ENCODE assay signal across 7 mouse cellular contexts in genomic region chr5:81022306-81023071, GRCm38 (mm10). TPM values are rescaled to one million over a fixed set of nuclear protein-coding genes. Genes with fewer than 3 reads are reported as not detected.
A peak's percentile ranks its signal among the peaks of the same experiment; 100 is the strongest.
DNase-seq lines count a peak whose midpoint lies in the region; ATAC-seq and TF ChIP-seq lines count a peak whose summit lies in the region.

No protein-coding gene starts in this region.

- H3K4me1 ChIP-seq in cerebellum, adult 2 months (ENCODE audit: control insufficient read depth, insufficient read depth, low read length), result no peaks in the 10 kb centered on the region; the same call in 1 of the 2 replicates
- peaks cover 9% of the 10 kb centered on the region; the same call in 1 of the 2 replicates for H3K4me1 ChIP-seq in intestine, embryonic 16.5 days (ENCODE audit: control insufficient read depth, insufficient read depth, low read length)
- H3K4me1 ChIP-seq in limb, embryonic 15.5 days, result peaks cover 27% of the 10 kb centered on the region

- H3K27me3 ChIP-seq in cerebellum, adult 2 months (ENCODE audit: control insufficient read depth, insufficient read depth, low read length), result no peaks in the 10 kb centered on the region
- peaks cover 18% of the 10 kb centered on the region; the same call in 1 of the 2 replicates for H3K27me3 ChIP-seq in intestine, embryonic 16.5 days (replicated peaks; ENCODE audit: control insufficient read depth, insufficient read depth, low read length)
- H3K27me3 ChIP-seq in limb, embryonic 15.5 days, result no peaks in the 10 kb centered on the region

- ATAC-seq in intestine, embryonic 16.5 days, result no peak
- ATAC-seq in limb, embryonic 15.5 days (ENCODE audit: insufficient number of reproducible peaks, low FRiP score, low TSS enrichment, low read depth), result no peak
- ATAC-seq in monocyte, adult 5-6 weeks (replicated peaks; ENCODE audit: insufficient number of reproducible peaks, low FRiP score, low TSS enrichment, poor library complexity, severe bottlenecking), result peak; percentile 14; the same call in 1 of the 2 replicates

- no peak for TF ChIP-seq POLR2A in cerebellum, adult 2 months (IDR thresholded peaks at IDR 0.05; ENCODE audit: borderline replicate concordance, insufficient read depth, low read length)

- TF ChIP-seq CTCF in cerebellum, adult 2 months (IDR thresholded peaks at IDR 0.05; ENCODE audit: borderline replicate concordance, insufficient read depth, low read depth, low read length), result no peak

- H3K27ac ChIP-seq in cerebellum, adult 2 months (ENCODE audit: insufficient read depth, low read length), result peak overlapping the region; percentile 49
- no peak overlapping the region; the same call in 1 of the 2 replicates for H3K27ac ChIP-seq in intestine, embryonic 16.5 days (ENCODE audit: low read length)
- H3K27ac ChIP-seq in limb, embryonic 15.5 days, result no peak overlapping the region; the same call in 1 of the 2 replicates

- H3K9me3 ChIP-seq in intestine, embryonic 16.5 days (ENCODE audit: control insufficient read depth, low read length), result no peaks in the 10 kb centered on the region
- H3K9me3 ChIP-seq in limb, embryonic 15.5 days, result no peaks in the 10 kb centered on the region

- no peaks in the 10 kb centered on the region for H3K36me3 ChIP-seq in intestine, embryonic 16.5 days (ENCODE audit: control insufficient read depth, insufficient read depth, low read length)
- H3K36me3 ChIP-seq in limb, embryonic 15.5 days, result no peaks in the 10 kb centered on the region

- H3K9ac ChIP-seq in intestine, embryonic 16.5 days (ENCODE audit: low read depth, low read length), result peak overlapping the region; percentile 66
- H3K9ac ChIP-seq in limb, embryonic 15.5 days, result peak overlapping the region; percentile 78

- under 1% methylated on average over 24 of the region's 24 CpGs for WGBS in cerebellum, adult 2 months
- WGBS in intestine, embryonic 16.5 days, result under 1% methylated on average over 24 of the region's 24 CpGs
- under 1% methylated on average over 24 of the region's 24 CpGs for WGBS in limb, embryonic 15.5 days

- peak overlapping the region; percentile 94 for H3K4me2 ChIP-seq in intestine, embryonic 16.5 days (ENCODE audit: low read depth, low read length)
- peak overlapping the region; percentile 90 for H3K4me2 ChIP-seq in limb, embryonic 15.5 days

- peak overlapping the region; percentile 80 for H3K4me3 ChIP-seq in cerebellum, adult 2 months (replicated peaks; ENCODE audit: insufficient read depth, low read depth, low read length)
- H3K4me3 ChIP-seq in intestine, embryonic 16.5 days (ENCODE audit: low read length), result peak overlapping the region; percentile 67
- peak overlapping the region; percentile 72 for H3K4me3 ChIP-seq in limb, embryonic 15.5 days

- DNase-seq in R1 (ENCODE audit: low read depth, low spot score), result peak; percentile 21
- peak in 1 of 2 experiments; percentile 64 for DNase-seq in cerebellum, adult 2 months
- DNase-seq in frontal cortex, postnatal 14 days (ENCODE audit: low spot score in 2 of 2), result peak; percentile 22 to 50
- no peak for DNase-seq in thymus, postnatal 4 days

RNA-seq across cellular contexts. Expression of gene Adgrl3, which starts 2.6 kb away (rescaled TPM):
- 57.0 and 59.3 TPM in 2 replicates for polyA plus RNA-seq in cerebellum, adult 2 months (2012; rRNA removed)
- polyA plus RNA-seq in intestine, embryonic 16.5 days (2015; fragmentation: Nextera tagmentation; extraction: Ambion mirVana), result 6.5 and 6.8 TPM in 2 replicates
- polyA plus RNA-seq in limb, embryonic 15.5 days (2015; fragmentation: Nextera tagmentation; extraction: Ambion mirVana), result 27.9 and 32.4 TPM in 2 replicates
- total RNA-seq in monocyte, adult 5-6 weeks (2017), result 2.9 to 7.0 TPM (median 3.7 TPM) in 3 replicates
